Mouse (Mus musculus): ENCODE measurements around the gene Sec1.
A peak's percentile ranks its signal among the peaks of the same experiment; 100 is the strongest.
"Not testable (repeated sequence)": the region's sequence is repeated elsewhere in the genome, so short reads cannot be mapped to it uniquely, and the experiment has no call there.

Gene Sec1

GRCm38 (mm10) chr7:45677627-45678295, 16.4 kb downstream of the Sec1 start:
- DNase-seq, result no peak

- DNase-seq, result no peak
These were observed 25.3 kb downstream of the Sec1 start for GRCm38 (mm10) chr7:45668921-45669320.

- no peak for DNase-seq
These were observed 26.4 kb downstream of the Sec1 start for GRCm38 (mm10) chr7:45667761-45668160.

GRCm38 (mm10) chr7:45666161-45666560, 28.0 kb downstream of the Sec1 start, which contains the start of gene Fut2:
Gene Fut2, minus strand, starts transcription at chr7:45666394.
- DNase-seq, result no peak

- DNase-seq, result no peak
These were observed 28.7 kb downstream of the Sec1 start for GRCm38 (mm10) chr7:45665303-45666138.

GRCm38 (mm10) chr7:45661702-45662101, 32.5 kb downstream of the Sec1 start:
- DNase-seq, result not testable (repeated sequence)

GRCm38 (mm10) chr7:45660746-45661478, 33.3 kb downstream of the Sec1 start:
- DNase-seq, result no peak

- no peak for DNase-seq
These were observed 39.7 kb downstream of the Sec1 start for GRCm38 (mm10) chr7:45654424-45655047.

GRCm38 (mm10) chr7:45650484-45650883, 43.7 kb downstream of the Sec1 start:
- not testable (repeated sequence) for DNase-seq

GRCm38 (mm10) chr7:45649351-45649750, 44.9 kb downstream of the Sec1 start:
- no peak for DNase-seq

- no peak for DNase-seq
These were observed 47.5 kb downstream of the Sec1 start for GRCm38 (mm10) chr7:45646671-45647070.

- DNase-seq, result no peak
These were observed 48.6 kb downstream of the Sec1 start for GRCm38 (mm10) chr7:45645591-45645971.

GRCm38 (mm10) chr7:45644872-45645590, 49.2 kb downstream of the Sec1 start:
- DNase-seq, result no peak

GRCm38 (mm10) chr7:45644183-45644582, 50.0 kb downstream of the Sec1 start:
- DNase-seq, result no peak

GRCm38 (mm10) chr7:45643441-45644178, 50.6 kb downstream of the Sec1 start:
- peak; percentile 58 to 68 for DNase-seq

GRCm38 (mm10) chr7:45642503-45643255, 51.5 kb downstream of the Sec1 start:
- no peak for DNase-seq

GRCm38 (mm10) chr7:45642083-45642482, 52.1 kb downstream of the Sec1 start:
- DNase-seq, result no peak

GRCm38 (mm10) chr7:45641391-45642040, 52.7 kb downstream of the Sec1 start:
- DNase-seq, result no peak

- DNase-seq, result no peak
These were observed 53.8 kb downstream of the Sec1 start for GRCm38 (mm10) chr7:45640191-45640957.

Data from spleen, adult 18-20 months (tissue).